Mouse (Mus musculus) CD4-positive helper T cell, adult 2 months (primary cell): ENCODE measurements around the gene Trim2.
A peak's percentile ranks its signal among the peaks of the same experiment; 100 is the strongest.

Source experiments
- DNase-seq: peaks from one replicate; pipeline ENCODE4 v3.0.0-alpha.2; 2012; ENCODE audit warnings: low read depth, missing footprints, low spot score

Trim2 gene

GRCm38 (mm10) chr3:84287256-84287655, 19.4 kb downstream of the Trim2 start:
- DNase-seq: no peak

GRCm38 (mm10) chr3:84286311-84286710, 20.4 kb downstream of the Trim2 start:
- DNase-seq: no peak

- no peak for DNase-seq
These were observed 21.9 kb downstream of the Trim2 start for GRCm38 (mm10) chr3:84284796-84285195.

GRCm38 (mm10) chr3:84283524-84283923, 23.2 kb downstream of the Trim2 start:
- DNase-seq: no peak

GRCm38 (mm10) chr3:84281936-84282371, 24.7 kb downstream of the Trim2 start:
- DNase-seq: no peak

- no peak for DNase-seq
These were observed 27.9 kb downstream of the Trim2 start for GRCm38 (mm10) chr3:84278809-84279208.

- DNase-seq: no peak
These were observed 31.6 kb downstream of the Trim2 start for GRCm38 (mm10) chr3:84275124-84275523.

- DNase-seq: no peak
These were observed 34.2 kb downstream of the Trim2 start for GRCm38 (mm10) chr3:84272293-84273015.

GRCm38 (mm10) chr3:84271794-84272193, 34.9 kb downstream of the Trim2 start:
- DNase-seq: no peak

- DNase-seq: no peak
These were observed 35.6 kb downstream of the Trim2 start for GRCm38 (mm10) chr3:84271058-84271457.

GRCm38 (mm10) chr3:84270624-84270995, 36.1 kb downstream of the Trim2 start:
- no peak for DNase-seq

GRCm38 (mm10) chr3:84269987-84270623, 36.6 kb downstream of the Trim2 start:
- DNase-seq: no peak

- no peak for DNase-seq
These were observed 38.2 kb downstream of the Trim2 start for GRCm38 (mm10) chr3:84268434-84268833.

GRCm38 (mm10) chr3:84266391-84266931, 40.2 kb downstream of the Trim2 start:
- DNase-seq: no peak

GRCm38 (mm10) chr3:84265084-84265483, 41.6 kb downstream of the Trim2 start:
- no peak for DNase-seq

GRCm38 (mm10) chr3:84264395-84264794, 42.3 kb downstream of the Trim2 start:
- no peak for DNase-seq

GRCm38 (mm10) chr3:84262804-84263203, 43.9 kb downstream of the Trim2 start:
- no peak for DNase-seq

- no peak for DNase-seq
These were observed 44.8 kb downstream of the Trim2 start for GRCm38 (mm10) chr3:84261863-84262262.

- no peak for DNase-seq
These were observed 45.8 kb downstream of the Trim2 start for GRCm38 (mm10) chr3:84260837-84261236.

GRCm38 (mm10) chr3:84260024-84260535, 46.6 kb downstream of the Trim2 start:
- no peak for DNase-seq

- peak; percentile 70 for DNase-seq
These were observed 47.2 kb downstream of the Trim2 start for GRCm38 (mm10) chr3:84259281-84260023.

GRCm38 (mm10) chr3:84258518-84259031, 48.1 kb downstream of the Trim2 start:
- DNase-seq: no peak
